Mouse (Mus musculus) lung, embryonic 15.5 days (tissue): ENCODE measurements around the gene Ercc6. TPM values are rescaled to one million over a fixed set of nuclear protein-coding genes. Genes with fewer than 3 reads are reported as not detected.

ENCODE experiments used
- ATAC-seq: fragments of 200-750 bp; cut with Nextera tagmentation; 2 replicates; pipeline ENCODE4 v1.8.0; 2017; ENCODE audit warnings: moderate number of reproducible peaks, borderline replicate concordance; ENCODE audit not compliant: low FRiP score, low TSS enrichment; ENCODE audit errors: extremely low read depth
- H3K27ac ChIP-seq: fragments of 300-500 bp; sonication (generic); 2 replicates; pipeline ENCODE4 v1.5.1; 2015; ENCODE audit warnings: moderate library complexity, mild to moderate bottlenecking, inconsistent platforms
- H3K27me3 ChIP-seq: fragments of 300-500 bp; sonication (generic); 2 replicates; pipeline ENCODE4 v1.6.1; 2015; ENCODE audit warnings: inconsistent platforms
- H3K36me3 ChIP-seq: fragments of 300-500 bp; sonication (generic); 2 replicates; pipeline ENCODE4 v1.6.1; 2015; ENCODE audit warnings: inconsistent platforms
- H3K4me1 ChIP-seq: fragments of 300-500 bp; sonication (generic); 2 replicates; pipeline ENCODE4 v1.6.1; 2015; ENCODE audit warnings: inconsistent platforms
- H3K4me2 ChIP-seq: fragments of 300-500 bp; sonication (generic); 2 replicates; pipeline ENCODE4 v1.6.1; 2015; ENCODE audit warnings: inconsistent platforms, mild to moderate bottlenecking, moderate library complexity
- H3K4me3 ChIP-seq: fragments of 300-500 bp; sonication (generic); 2 replicates; pipeline ENCODE4 v1.5.1; 2015; ENCODE audit warnings: mild to moderate bottlenecking, inconsistent platforms
- H3K9ac ChIP-seq: fragments of 300-500 bp; sonication (generic); 2 replicates; pipeline ENCODE4 v1.6.1; 2015; ENCODE audit warnings: inconsistent platforms
- H3K9me3 ChIP-seq: fragments of 300-500 bp; sonication (generic); 2 replicates; pipeline ENCODE4 v1.6.1; 2016; ENCODE audit warnings: inconsistent platforms
- WGBS: fragments of 180-500 bp; shearing (Covaris S2); methylation state at CpG from one replicate; pipeline ENCODE4 v1.1.7; 2015; 5-methylcytosine and 5-hydroxymethylcytosine counted together
- polyA plus RNA-seq: library from polyadenylated mRNA; unstranded; fragments of >200 nt; fragmentation: Nextera tagmentation; extraction: Ambion mirVana; gene quantifications from 2 replicates; pipeline ENCODE4 v1.2.1, GENCODE M21; 2015

Gene Ercc6
- 13.5 and 21.0 TPM in 2 replicates for polyA plus RNA-seq

DNA sequence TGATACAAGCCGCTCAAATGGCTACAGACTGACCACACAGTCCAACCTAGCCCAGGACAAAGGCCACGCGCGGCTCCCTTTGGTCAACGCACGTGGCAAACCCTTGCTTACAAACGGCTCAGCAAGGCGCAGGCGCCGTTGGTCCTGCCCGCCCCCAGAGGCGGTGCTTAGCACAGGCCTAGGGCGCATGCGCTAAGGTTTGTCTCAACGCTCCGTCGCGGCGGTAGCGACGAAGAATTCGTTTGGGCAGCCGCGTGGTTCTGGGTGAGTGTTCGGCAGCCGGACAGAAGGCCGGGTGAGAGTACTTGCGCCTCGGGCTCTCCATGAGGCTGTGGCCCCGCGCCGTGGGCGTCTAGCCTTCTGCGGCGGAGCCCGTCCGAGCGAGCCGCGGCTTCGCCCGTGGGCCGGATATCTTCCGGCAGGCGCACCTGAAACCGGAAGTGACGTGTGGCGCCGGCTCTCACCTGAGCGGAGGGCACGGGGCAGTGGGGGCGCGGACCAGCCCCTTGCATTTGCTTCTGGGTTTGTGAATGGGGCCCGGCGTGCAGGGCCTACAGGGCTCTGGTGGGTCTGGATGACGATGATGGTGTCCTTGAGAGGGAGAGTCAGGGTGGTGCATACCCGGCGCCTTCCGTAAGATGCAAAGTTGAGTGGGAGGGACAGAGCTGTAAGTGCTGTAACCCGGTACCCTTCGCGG, at the start of gene Ercc6:
TSS of gene Ercc6 (plus strand) at position 186 of the 697 bp plus-strand sequence.
- Histone ChIP-seq H3K27ac (peak within 1 kb of the TSS; percentile 63), H3K4me1 (peaks cover 14% of the 10 kb centered on the region), H3K4me3 (peak within 1 kb of the TSS; percentile 64), H3K27me3 (no peaks in the 10 kb centered on the region), H3K4me2 (peak within 1 kb of the TSS; percentile 78), H3K9me3 (no peaks in the 10 kb centered on the region), H3K36me3 (peaks cover 13% of the 10 kb centered on the region; the same call in 1 of the 2 replicates), H3K9ac (peak within 1 kb of the TSS; percentile 62)
- under 1% methylated on average over 62 of the region's 62 CpGs for WGBS
- ATAC-seq: peak; percentile 95

DNA sequence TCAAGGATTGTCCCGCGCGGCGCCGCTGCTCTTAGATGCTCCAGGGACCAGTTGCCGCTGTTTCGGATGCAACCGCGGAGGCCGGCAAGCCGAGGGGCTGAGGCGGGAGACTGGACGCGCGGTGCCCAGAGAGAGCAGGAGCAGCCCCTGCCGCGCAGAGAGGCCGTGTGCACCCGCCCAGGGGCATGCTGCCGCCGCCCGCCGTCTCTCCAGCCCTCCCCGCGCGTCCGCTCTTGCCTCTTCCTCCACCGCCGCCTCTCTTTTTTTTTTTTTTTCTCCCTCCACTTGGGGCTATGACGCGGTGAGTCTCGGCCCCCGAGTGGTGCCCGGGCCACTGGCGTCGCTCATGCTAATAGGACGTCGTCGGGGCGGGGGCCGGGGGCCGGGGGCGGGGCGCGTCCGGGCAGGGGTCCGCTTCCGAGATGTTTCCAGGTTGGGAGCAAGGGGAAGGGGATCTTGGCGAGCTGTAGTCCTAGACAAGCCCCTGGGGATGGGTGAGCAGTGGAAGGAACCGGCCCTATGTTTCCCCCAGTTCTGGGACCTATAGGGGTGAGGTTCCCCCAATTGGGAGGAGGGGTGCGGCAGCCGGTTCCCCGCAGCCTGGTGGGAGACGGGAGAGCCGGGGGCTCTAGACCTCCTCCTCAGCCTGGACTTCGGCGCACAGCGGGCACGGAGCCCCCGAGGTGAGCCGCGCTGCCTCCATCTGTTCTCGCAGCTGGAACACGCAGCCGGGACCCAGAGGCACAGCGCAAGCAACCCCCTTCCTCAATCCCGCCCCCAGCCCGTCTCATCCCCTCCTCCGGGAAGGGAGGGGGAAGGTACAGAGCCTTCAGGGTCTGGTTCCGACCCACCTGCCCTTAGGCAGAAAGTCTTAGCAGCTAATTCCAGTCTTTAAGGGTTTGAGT, 48.5 kb upstream of the Ercc6 start, which contains the start of gene Slc18a3:
TSS of gene Slc18a3 (minus strand) at position 250 of the 905 bp plus-strand sequence.
- Histone ChIP-seq H3K4me3 (peak within 1 kb of the TSS; percentile 30), H3K27me3 (peaks cover 77% of the 10 kb centered on the region), H3K27ac (no peak within 1 kb of the TSS), H3K9ac (no peak within 1 kb of the TSS), H3K36me3 (no peaks in the 10 kb centered on the region), H3K4me2 (peak within 1 kb of the TSS; percentile 50), H3K9me3 (no peaks in the 10 kb centered on the region), H3K4me1 (peaks cover 12% of the 10 kb centered on the region)
- ATAC-seq: no peak; the same call in 1 of the 2 replicates
- WGBS: under 1% methylated on average over 57 of the region's 70 CpGs

DNA sequence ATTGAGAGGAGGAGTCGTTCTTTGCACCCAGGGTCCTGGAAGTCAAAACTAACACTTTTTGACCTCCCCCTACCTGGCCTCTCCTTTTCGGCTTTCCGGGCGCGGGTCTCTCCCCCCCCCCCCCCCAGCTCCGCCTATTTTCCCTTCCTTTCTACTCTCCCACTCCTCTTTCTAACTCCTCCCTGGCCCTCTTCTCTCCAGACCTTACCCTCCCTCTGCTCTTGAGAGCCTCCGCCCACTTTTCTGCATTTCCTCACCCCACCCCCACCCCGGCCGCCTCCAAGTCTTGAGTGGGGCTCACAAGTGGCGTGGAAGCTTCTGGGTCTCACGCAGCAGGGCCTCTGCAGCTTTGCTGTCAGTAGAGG, 47.8 kb upstream of the Ercc6 start:
- Histone ChIP-seq H3K9ac (no peak overlapping the region), H3K36me3 (no peaks in the 10 kb centered on the region), H3K4me3 (no peak overlapping the region), H3K4me1 (peaks cover 12% of the 10 kb centered on the region), H3K27me3 (peaks cover 71% of the 10 kb centered on the region), H3K27ac (no peak overlapping the region), H3K4me2 (no peak overlapping the region), H3K9me3 (no peaks in the 10 kb centered on the region)
- WGBS: 0% methylated on average over 7 of the region's 11 CpGs
- no peak for ATAC-seq

DNA sequence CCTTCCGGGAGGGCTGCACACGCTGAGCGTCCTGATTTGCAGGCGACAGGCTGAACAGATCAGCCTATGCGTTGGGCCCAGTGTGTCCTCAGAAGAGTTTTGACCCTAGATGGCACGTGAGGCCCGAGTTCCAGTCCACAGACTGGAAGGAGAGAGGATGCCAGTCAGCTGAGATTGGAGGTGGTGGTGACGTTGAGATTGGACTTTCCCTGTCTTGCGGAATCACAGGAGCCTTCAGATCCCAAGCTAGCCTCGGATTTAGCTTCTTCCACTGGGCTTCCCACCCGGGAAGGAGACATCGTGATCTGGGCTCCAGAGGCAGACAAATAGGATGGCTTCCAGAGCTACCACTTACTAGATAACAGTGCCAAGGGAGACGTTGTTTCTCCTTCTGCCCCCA, 47.4 kb upstream of the Ercc6 start, which contains the start of gene Chat:
TSS of gene Chat (minus strand) at position 101 of the 400 bp plus-strand sequence.
- H3K9ac ChIP-seq: no peak within 1 kb of the TSS
- WGBS: 14% methylated on average over 13 of the region's 13 CpGs
- ATAC-seq: no peak
- H3K9me3 ChIP-seq: no peaks in the 10 kb centered on the region
- H3K36me3 ChIP-seq: no peaks in the 10 kb centered on the region
- no peak within 1 kb of the TSS for H3K27ac ChIP-seq
- peak within 1 kb of the TSS; percentile 50 for H3K4me2 ChIP-seq
- peak within 1 kb of the TSS; percentile 30 for H3K4me3 ChIP-seq
- peaks cover 67% of the 10 kb centered on the region for H3K27me3 ChIP-seq
- H3K4me1 ChIP-seq: peaks cover 12% of the 10 kb centered on the region

DNA sequence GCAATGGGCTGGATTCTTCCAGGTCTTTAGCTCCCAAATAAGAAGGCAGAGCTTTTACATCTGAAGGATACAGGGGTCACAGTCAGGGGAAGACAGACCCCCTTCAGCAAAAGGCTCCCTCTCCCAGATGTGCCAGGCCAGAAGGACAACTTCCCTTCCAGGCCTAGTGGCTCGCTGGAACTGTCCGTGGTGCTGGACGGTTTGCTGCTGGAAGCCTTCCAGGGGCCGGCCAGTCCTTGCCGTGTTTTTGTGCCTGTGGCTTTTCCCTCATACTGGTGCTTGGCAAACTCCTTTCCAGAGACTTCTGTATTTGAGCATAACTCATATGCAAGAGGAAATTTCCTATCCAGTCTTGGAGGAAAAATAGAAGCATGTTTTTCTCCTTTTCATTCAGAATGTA, 45.7 kb upstream of the Ercc6 start:
- H3K27me3 ChIP-seq: peaks cover 49% of the 10 kb centered on the region

DNA sequence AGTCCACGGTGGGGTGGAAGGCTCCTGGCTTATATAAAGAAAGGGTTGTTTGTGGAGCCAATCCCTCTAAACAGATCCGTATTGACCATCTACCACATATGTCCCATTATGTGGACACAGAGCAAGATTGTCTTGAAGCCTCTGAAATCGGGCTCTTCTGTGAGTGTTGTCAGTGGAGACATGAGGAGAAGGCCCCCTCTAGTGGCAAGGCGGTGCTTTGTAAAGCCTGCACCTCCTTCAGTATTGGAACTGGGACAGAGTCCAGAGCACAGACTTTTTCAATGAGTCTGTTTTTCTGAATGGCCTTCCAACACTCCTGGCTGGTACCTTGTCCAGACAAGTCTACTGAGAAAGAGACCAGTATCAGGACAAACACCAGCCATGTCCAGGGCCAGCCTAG, 40.3 kb upstream of the Ercc6 start:
- Histone ChIP-seq H3K36me3 (no peaks in the 10 kb centered on the region), H3K9me3 (no peaks in the 10 kb centered on the region), H3K27ac (no peak overlapping the region), H3K4me1 (no peaks in the 10 kb centered on the region), H3K4me2 (no peak overlapping the region), H3K27me3 (no peaks in the 10 kb centered on the region), H3K9ac (no peak overlapping the region), H3K4me3 (no peak overlapping the region)
- WGBS: 10% methylated on average over 4 of the region's 4 CpGs
- no peak for ATAC-seq

More for the DNA sequence above, 45.7 kb upstream of the Ercc6 start:
- Histone ChIP-seq H3K4me2 (no peak overlapping the region), H3K9ac (no peak overlapping the region), H3K4me1 (peaks cover 12% of the 10 kb centered on the region), H3K36me3 (no peaks in the 10 kb centered on the region), H3K9me3 (no peaks in the 10 kb centered on the region), H3K4me3 (no peak overlapping the region), H3K27ac (no peak overlapping the region)
- 4% methylated on average over 5 of the region's 5 CpGs for WGBS
- no peak for ATAC-seq

DNA sequence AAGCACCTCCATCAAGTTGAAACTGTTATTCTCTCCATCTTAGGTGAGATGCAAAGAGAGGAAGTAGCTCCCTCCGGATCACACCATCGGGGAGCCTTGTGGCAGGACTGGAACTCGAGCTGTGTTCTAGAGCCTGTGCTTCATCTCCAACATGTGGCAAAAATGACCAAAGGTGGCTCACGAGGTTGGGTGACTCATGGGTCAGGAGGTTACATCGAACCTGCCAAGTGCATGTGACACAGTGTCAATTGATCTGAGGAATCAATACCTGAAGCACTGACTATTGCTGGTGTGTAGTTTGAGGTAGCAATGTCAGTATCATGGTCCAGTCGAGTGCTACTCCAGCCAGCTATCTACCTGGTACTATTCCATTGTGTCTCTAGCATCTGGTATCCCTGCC, 36.8 kb upstream of the Ercc6 start:
- no peaks in the 10 kb centered on the region for H3K4me1 ChIP-seq
- no peak overlapping the region for H3K4me2 ChIP-seq
- no peak overlapping the region for H3K9ac ChIP-seq
- ATAC-seq: no peak
- no peaks in the 10 kb centered on the region for H3K9me3 ChIP-seq
- no peak overlapping the region for H3K27ac ChIP-seq
- 66% methylated on average over 6 of the region's 6 CpGs for WGBS
- no peaks in the 10 kb centered on the region for H3K27me3 ChIP-seq
- H3K4me3 ChIP-seq: no peak overlapping the region
- no peaks in the 10 kb centered on the region for H3K36me3 ChIP-seq

DNA sequence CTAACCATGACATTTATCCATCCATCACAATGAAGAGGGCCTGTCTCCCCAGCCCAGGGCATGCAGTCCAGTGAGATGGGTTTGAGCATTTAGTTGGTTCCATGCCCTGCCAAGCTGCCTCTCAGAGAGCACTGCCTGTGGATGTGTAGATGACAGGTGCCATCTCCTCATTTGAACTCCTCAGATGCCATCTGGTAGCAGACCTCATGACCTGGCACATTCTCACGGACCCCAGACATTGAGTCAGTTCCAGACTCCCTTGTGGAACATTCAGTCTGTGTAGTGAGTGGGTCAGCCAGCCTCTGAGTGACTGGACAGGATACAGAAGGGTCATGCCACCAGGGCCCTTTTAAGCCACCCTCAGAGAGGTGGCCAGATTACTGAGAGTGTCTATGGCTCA, 35.7 kb upstream of the Ercc6 start:
- Histone ChIP-seq H3K36me3 (no peaks in the 10 kb centered on the region), H3K9me3 (no peaks in the 10 kb centered on the region), H3K27ac (no peak overlapping the region), H3K4me1 (no peaks in the 10 kb centered on the region), H3K27me3 (no peaks in the 10 kb centered on the region), H3K4me2 (no peak overlapping the region), H3K9ac (no peak overlapping the region), H3K4me3 (no peak overlapping the region)
- 41% methylated on average over 1 of the region's 1 CpGs for WGBS
- ATAC-seq: no peak

DNA sequence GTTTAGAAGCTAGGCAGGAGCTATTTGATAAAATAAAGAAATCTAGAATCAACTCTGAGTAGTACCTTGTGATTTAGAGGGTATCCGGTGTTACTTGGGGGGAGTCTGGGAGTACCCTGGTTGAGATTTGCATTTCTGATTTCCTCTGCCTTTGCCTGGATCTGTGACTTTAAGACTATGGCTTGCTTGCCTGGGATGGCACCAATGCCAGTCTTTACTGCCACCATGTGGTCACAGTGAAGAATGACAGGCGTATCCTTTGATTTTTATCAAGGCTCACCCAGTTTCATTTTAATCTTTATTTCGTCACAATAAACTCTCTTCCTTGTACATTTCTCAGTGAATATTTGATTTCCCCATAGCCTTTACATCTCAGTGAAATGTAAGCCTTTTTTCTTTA, 31.3 kb upstream of the Ercc6 start:
- no peaks in the 10 kb centered on the region; the same call in 1 of the 2 replicates for H3K27me3 ChIP-seq
- H3K4me2 ChIP-seq: no peak overlapping the region
- no peak overlapping the region for H3K27ac ChIP-seq
- H3K9ac ChIP-seq: no peak overlapping the region
- H3K9me3 ChIP-seq: no peaks in the 10 kb centered on the region
- no peak for ATAC-seq
- 8% methylated on average over 3 of the region's 3 CpGs for WGBS
- no peak overlapping the region for H3K4me3 ChIP-seq
- H3K4me1 ChIP-seq: no peaks in the 10 kb centered on the region
- no peaks in the 10 kb centered on the region for H3K36me3 ChIP-seq

DNA sequence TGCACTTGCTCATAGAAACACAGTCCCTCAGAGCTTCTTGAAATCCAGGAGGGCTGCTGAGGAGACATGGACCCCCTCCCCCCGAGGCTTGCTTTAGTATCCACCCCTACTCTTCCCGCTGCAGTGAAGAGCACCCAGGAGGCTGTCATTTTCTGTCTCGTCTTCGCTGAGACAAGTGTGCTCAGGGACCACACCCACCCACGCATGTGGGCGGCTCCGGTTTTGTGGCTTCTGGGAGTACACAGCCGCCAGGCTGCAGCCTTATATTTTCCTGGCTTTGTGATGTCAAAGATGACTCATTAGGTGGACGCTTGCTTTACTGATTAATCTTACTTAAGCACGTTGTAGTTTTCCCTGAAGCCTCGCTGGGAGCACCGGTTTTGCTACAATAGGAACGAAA, 20.8 kb upstream of the Ercc6 start:
- H3K27me3 ChIP-seq: peaks cover 14% of the 10 kb centered on the region; the same call in 1 of the 2 replicates
- H3K9ac ChIP-seq: no peak overlapping the region
- no peaks in the 10 kb centered on the region for H3K9me3 ChIP-seq
- H3K4me3 ChIP-seq: peak overlapping the region; percentile 4; the same call in 1 of the 2 replicates
- 9% methylated on average over 13 of the region's 13 CpGs for WGBS
- H3K4me1 ChIP-seq: 0 out of 2 replicates have a peak, but pooled peaks cover 3% of the 10 kb centered on the region
- H3K36me3 ChIP-seq: no peaks in the 10 kb centered on the region
- H3K4me2 ChIP-seq: peak overlapping the region; percentile 31
- ATAC-seq: no peak
- H3K27ac ChIP-seq: no peak overlapping the region

DNA sequence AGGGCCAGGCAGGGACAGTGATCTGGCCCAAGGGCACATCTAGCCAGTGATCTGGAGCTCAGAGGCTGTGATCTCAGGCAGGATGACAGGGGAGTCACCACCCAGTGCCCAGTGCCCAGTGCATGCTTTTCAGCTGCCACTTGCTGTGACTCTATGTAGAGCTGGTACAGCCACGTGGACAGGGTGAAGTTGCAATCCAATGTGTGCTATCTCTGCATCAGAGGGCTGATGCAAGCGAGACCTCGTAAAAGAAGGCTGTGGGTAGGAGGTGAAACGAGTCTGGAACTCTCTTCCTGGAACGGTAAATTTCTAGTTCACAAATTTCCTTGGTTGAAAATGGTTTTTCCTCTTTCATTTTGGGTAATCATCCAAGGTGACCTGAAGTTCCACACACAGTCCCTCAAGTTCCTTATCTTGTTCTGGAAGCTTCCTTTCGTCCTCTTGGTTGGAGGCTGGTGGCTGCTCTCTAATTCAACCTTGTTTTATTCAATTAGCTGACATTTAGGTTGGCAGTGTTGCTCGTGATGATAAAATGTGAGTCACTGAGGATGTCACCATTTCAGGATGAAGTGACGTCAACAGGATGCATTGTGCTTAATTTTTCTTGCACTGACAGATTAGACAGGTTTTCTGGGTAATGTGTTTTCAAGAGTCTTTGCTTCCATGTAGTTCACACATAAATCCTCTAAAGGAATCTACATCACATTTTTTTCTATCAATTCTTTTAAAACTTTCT, 17.0 kb upstream of the Ercc6 start:
- H3K4me3 ChIP-seq: no peak overlapping the region
- H3K36me3 ChIP-seq: no peaks in the 10 kb centered on the region
- no peak for ATAC-seq
- no peak overlapping the region for H3K4me2 ChIP-seq
- no peak overlapping the region for H3K9ac ChIP-seq
- H3K27me3 ChIP-seq: peaks cover 14% of the 10 kb centered on the region; the same call in 1 of the 2 replicates
- H3K9me3 ChIP-seq: no peaks in the 10 kb centered on the region
- no peak overlapping the region for H3K27ac ChIP-seq
- H3K4me1 ChIP-seq: 0 out of 2 replicates have a peak, but pooled peaks cover 3% of the 10 kb centered on the region
- 66% methylated on average over 8 of the region's 8 CpGs for WGBS
